Mouse (Mus musculus) brain, embryonic 14.5 days (tissue): Measurements from ENCODE around the gene Rsc1a1.

Experiments used
- CTCF ChIP-seq: fragments of 200-500 bp; IDR thresholded peaks from 2 replicates; pipeline ENCODE4 v1.5.1; 2012; ENCODE audit warnings: inconsistent platforms, mild to moderate bottlenecking, moderate library complexity, borderline replicate concordance; ENCODE audit not compliant: insufficient read depth, insufficient read length; ENCODE audit errors: extremely low read depth
- POLR2A ChIP-seq: fragments of 200-500 bp; IDR thresholded peaks from 2 replicates; pipeline ENCODE4 v1.6.1; 2012; ENCODE audit warnings: mild to moderate bottlenecking, inconsistent platforms, borderline replicate concordance; ENCODE audit not compliant: poor library complexity, insufficient read depth, insufficient read length, severe bottlenecking; ENCODE audit errors: extremely low read depth

GRCm38 (mm10) chr4:141723673-141724068 is 38.3 kb upstream of the Rsc1a1 start:
- no peak for TF ChIP-seq POLR2A
- TF ChIP-seq CTCF: no peak
